Mouse (Mus musculus) megakaryocyte, embryonic 14.5 days (primary cell): Measurements from ENCODE around the gene Il31. TPM values are rescaled to one million over a fixed set of nuclear protein-coding genes. Genes with fewer than 3 reads are reported as not detected.

Source experiments
- H3K27me3 ChIP-seq: replicated peaks from 2 replicates; pipeline ENCODE3; 2012; ENCODE audit warnings: inconsistent platforms
- H3K36me3 ChIP-seq: replicated peaks from 2 replicates; pipeline ENCODE3; 2012; ENCODE audit warnings: low read length, inconsistent platforms, mixed read lengths
- H3K4me1 ChIP-seq: 2 replicates; pipeline ENCODE4 v1.6.1; 2012; ENCODE audit warnings: inconsistent platforms
- H3K4me3 ChIP-seq: replicated peaks from 2 replicates; pipeline ENCODE3; 2012; ENCODE audit warnings: moderate library complexity, mild to moderate bottlenecking, inconsistent platforms
- H3K9me3 ChIP-seq: 2 replicates; pipeline ENCODE4 v1.6.1; 2012; ENCODE audit warnings: inconsistent platforms
- FLI1 ChIP-seq: IDR thresholded peaks from 2 replicates; pipeline ENCODE4 v1.6.1; 2012; ENCODE audit warnings: low read length, inconsistent platforms, mixed read lengths
- GATA1 ChIP-seq: IDR thresholded peaks from 3 replicates; pipeline ENCODE4 v1.6.1; 2012; ENCODE audit warnings: mixed read lengths, low read length, inconsistent platforms, borderline replicate concordance
- polyA plus RNA-seq: library from polyadenylated mRNA; stranded (reverse); fragments of >175 nt; gene quantifications from 2 replicates; pipeline ENCODE4 v1.2.3, GENCODE M21; 2012; ENCODE audit warnings: low replicate concordance; ENCODE audit not compliant: insufficient read depth

Gene Il31
- polyA plus RNA-seq, 1 experiment = not detected

DNA sequence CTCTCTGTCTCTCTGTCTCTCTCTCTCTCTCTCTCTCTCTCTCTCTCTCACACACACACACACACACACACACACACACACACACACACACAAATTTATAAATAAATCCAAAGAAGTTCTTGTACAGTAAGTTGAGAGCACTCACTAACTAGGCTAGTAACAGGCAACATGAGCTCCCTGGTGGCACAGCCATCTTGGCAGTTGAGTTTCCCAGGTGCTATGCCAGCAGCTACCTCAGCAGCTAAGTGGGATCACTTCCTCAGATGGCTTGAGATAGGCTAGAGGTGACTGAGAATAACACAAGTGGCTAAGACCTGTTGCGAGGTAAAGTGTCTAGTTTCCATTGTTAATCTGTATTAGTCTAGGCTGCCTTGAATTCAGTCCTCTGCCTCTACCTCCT lies 50.0 kb downstream of the Il31 start:
- TF ChIP-seq GATA1 (no peak), FLI1 (no peak)
- peaks cover 57% of the 10 kb centered on the region for H3K36me3 ChIP-seq
- H3K9me3 ChIP-seq = no peaks in the 10 kb centered on the region

DNA sequence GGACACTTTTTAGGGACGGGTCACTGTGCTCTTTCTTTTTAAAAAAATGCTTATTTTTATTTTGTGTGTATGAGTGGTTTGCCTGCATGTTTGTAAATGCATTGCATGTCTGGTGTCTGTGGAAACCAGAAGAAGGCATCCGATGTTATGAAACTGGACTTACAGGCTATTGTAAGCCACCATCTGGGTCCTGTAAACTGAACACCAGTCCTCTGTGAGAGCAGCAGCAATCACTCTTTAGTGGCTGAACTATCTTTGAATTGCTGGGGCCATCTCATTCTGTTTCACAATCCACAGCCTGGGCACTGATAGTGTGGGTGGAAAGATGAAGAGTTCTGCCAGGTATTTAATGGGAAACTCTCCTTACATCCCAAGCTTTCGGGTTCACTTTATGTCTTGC lies 50.9 kb downstream of the Il31 start:
- H3K27me3 ChIP-seq = no peaks in the 10 kb centered on the region
- H3K9me3 ChIP-seq = no peaks in the 10 kb centered on the region
- TF ChIP-seq FLI1 = no peak
- no peak for TF ChIP-seq GATA1
- H3K36me3 ChIP-seq = peaks cover 47% of the 10 kb centered on the region
- no peak overlapping the region for H3K4me3 ChIP-seq
- H3K4me1 ChIP-seq = peaks cover 33% of the 10 kb centered on the region

More for the DNA sequence above, 50.0 kb downstream of the Il31 start:
- H3K4me1 ChIP-seq = peaks cover 30% of the 10 kb centered on the region
- H3K4me3 ChIP-seq = no peak overlapping the region
- H3K27me3 ChIP-seq = no peaks in the 10 kb centered on the region

DNA sequence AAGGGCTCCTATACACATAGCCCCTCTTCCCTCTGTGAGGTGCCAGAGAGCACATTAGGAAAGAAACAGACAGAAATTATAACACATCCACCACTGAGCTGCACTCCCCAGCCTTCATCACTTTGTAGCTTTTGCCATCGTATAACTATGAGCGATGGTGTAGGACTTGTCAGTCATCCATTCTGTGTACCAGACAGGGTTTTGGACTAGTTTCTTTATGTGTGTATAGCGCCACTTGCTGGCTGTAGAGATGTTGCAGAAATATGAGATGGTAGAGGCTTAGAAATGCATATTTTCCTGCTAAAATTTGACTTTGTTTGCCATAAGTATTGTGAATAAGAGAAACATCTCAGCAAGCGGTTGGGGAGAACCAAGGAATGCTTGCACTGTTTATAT lies 52.5 kb downstream of the Il31 start:
- no peaks in the 10 kb centered on the region for H3K9me3 ChIP-seq
- TF ChIP-seq GATA1 (no peak), FLI1 (no peak)

DNA sequence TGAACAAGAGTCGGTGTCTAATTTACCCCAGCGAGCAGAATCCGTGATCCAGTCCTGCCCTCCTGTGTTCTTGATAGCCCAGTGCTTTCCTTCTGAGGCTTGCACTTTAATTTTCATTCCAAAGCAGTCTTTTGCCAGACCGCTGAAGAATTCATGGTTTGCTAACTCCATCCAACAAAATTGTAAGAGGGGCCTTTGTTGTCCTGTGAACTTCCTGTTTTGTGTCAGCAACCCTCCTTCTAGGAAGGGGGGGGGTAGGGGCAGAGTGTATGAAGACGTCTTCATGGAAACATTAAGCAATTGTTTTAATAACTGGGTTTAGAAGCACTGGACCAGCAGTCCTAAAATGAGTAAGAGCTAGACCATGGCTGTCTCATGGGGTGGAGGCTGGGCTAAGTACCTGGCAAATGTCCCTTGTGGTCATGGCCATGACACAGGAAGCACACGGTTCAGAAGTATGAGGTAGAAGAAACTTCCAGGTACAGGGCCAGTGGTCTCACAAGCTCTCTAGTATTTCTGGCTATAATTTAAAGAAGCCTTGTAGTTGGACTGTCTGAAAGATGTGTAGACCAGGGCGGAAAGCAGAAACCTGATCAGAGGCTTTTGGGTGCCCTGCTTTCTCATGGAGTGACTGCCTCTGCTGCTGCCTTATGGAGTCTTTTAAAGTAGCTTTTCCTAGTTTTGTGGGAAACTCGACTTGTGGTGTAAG lies 53.1 kb downstream of the Il31 start:
- Histone ChIP-seq H3K27me3 (no peaks in the 10 kb centered on the region), H3K4me1 (peaks cover 34% of the 10 kb centered on the region), H3K36me3 (peaks cover 36% of the 10 kb centered on the region), H3K4me3 (no peak overlapping the region), H3K9me3 (no peaks in the 10 kb centered on the region)
- no peak for TF ChIP-seq GATA1
- no peak for TF ChIP-seq FLI1

More for the DNA sequence above, 52.5 kb downstream of the Il31 start:
- Histone ChIP-seq H3K36me3 (peaks cover 35% of the 10 kb centered on the region), H3K4me1 (peaks cover 30% of the 10 kb centered on the region), H3K27me3 (no peaks in the 10 kb centered on the region), H3K4me3 (no peak overlapping the region)

DNA sequence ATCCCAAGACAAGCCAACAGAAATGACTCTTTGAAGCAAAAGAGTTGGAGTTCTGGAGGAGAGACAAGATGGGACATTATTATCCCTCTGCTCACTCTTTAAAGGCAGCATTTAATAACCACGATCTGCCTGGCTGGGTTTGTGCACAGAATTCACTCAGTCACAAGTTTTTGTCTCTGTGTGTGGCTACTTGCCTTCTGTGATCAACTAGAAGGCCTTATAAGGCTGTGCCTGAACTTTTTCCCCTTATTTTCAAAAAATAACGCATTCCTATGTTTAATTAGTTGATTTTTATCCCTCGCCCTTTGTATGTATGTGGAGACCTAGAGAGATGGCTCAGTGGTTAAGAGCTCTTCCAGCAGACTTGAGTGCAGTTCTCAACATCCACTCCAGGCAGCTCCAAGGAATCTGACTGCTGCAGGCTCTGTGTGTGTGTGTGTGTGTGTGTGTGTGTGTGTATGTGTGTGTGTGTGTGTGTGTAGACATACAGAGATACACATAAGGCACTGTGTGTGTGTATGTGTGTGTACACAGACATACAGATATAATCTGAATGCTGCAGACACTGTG lies 56.9 kb downstream of the Il31 start:
- H3K9me3 ChIP-seq = no peaks in the 10 kb centered on the region
- peaks cover 46% of the 10 kb centered on the region for H3K4me1 ChIP-seq
- no peaks in the 10 kb centered on the region for H3K27me3 ChIP-seq
- H3K4me3 ChIP-seq = no peak overlapping the region
- TF ChIP-seq GATA1 (no peak), FLI1 (no peak)
- peaks cover 10% of the 10 kb centered on the region for H3K36me3 ChIP-seq

DNA sequence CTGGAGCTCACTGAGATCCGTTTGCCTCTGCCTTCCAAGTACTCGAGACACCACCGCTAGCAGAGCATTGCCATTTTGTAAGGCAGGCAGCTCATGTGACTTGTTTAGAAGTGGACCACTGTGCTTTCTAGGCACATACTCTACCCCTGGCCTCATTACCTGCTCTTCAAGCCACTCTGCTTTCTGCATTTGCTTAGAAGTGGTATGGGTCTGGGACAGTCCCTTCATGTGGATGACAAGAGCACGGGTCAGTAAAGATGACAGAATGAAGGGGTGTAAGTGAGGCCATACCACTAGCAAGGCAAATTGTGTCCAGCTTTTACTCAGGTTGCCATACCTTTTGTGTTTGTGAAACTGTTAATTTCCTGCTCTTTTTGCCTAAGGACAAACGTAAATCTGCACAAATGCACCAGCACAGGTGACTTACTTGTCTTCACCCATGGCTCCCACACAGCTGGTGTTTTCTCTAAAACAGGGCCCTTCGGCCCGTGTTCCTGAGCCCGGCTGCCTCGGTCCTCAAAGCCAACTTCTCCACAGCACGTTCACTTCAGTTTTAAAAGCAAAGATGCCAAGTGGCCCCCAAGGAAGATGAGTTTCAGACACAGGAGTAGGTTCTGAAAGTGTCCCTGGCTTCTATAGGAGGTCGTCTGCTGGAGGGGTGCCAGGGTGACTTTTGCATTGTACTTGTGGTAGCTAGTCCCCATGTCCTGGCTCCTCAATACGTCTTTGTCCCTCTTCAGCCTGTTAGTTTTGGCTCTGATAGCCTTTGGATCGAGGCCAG lies 57.6 kb downstream of the Il31 start:
- Histone ChIP-seq H3K4me3 (no peak overlapping the region), H3K4me1 (peaks cover 48% of the 10 kb centered on the region), H3K9me3 (peaks cover 3% of the 10 kb centered on the region), H3K27me3 (no peaks in the 10 kb centered on the region), H3K36me3 (peaks cover 15% of the 10 kb centered on the region)
- TF ChIP-seq GATA1 (no peak), FLI1 (no peak)

Other genes starting within 250 kb of the Il31 start
- 0.08 TPM in 1 of 2 replicates, not detected in the other for gene Wdr66, start 237.4 kb downstream of the Il31 start, polyA plus RNA-seq
- gene Bcl7a, start 145.7 kb downstream of the Il31 start, polyA plus RNA-seq = 13.0 and 23.7 TPM in 2 replicates
- gene Mlxip, start 94.7 kb downstream of the Il31 start, polyA plus RNA-seq = 1.7 and 3.1 TPM in 2 replicates
- not detected in 2 replicates for gene Lrrc43, start 184 bp downstream of the Il31 start, polyA plus RNA-seq
- not detected in 2 replicates for gene B3gnt4, start 21.0 kb upstream of the Il31 start, polyA plus RNA-seq
- gene Diablo, start 34.7 kb upstream of the Il31 start, polyA plus RNA-seq = 7.4 TPM in 1 of 2 replicates, not detected in the other
- gene Gm49027, start 36.0 kb upstream of the Il31 start, polyA plus RNA-seq = not detected in 2 replicates
- 4.6 TPM in 1 of 2 replicates, not detected in the other for gene Vps33a, start 83.5 kb upstream of the Il31 start, polyA plus RNA-seq
- 3.7 TPM in 1 of 2 replicates, not detected in the other for gene Clip1, start 195.1 kb upstream of the Il31 start, polyA plus RNA-seq
- gene Zcchc8, start 231.6 kb upstream of the Il31 start, polyA plus RNA-seq = 24.3 and 25.8 TPM in 2 replicates